Mouse (Mus musculus): ENCODE measurements around the gene Lenep. TPM values are rescaled to one million over a fixed set of nuclear protein-coding genes. Genes with fewer than 3 reads are reported as not detected.
"Not testable (repeated sequence)": the region's sequence is repeated elsewhere in the genome, so short reads cannot be mapped to it uniquely, and the experiment has no call there.

Gene Lenep
- polyA plus RNA-seq, 1 experiment = not detected

GRCm38 (mm10) chr3:89436176-89437113 is 33.9 kb upstream of the Lenep start, which contains the start of gene Pbxip1:
Pbxip1 (plus strand) TSS chr3:89436706.
- 6% methylated on average over 16 of the region's 16 CpGs for WGBS
- peak within 1 kb of the TSS; percentile 73 for H3K27ac ChIP-seq (ENCODE audit: insufficient read depth, low read depth, low read length)
- H3K27me3 ChIP-seq (replicated peaks; ENCODE audit: control insufficient read depth, insufficient read depth, low read length) = no peaks in the 10 kb centered on the region
- TF ChIP-seq POLR2A (IDR thresholded peaks at IDR 0.05; ENCODE audit: low read depth, low read length) (no peak), CTCF (conservative IDR thresholded peaks at IDR 0.05; ENCODE audit: insufficient read depth, insufficient read length, low read depth, low read length) (no peak)
- peaks cover 7% of the 10 kb centered on the region; the same call in 1 of the 2 replicates for H3K4me1 ChIP-seq (ENCODE audit: control insufficient read depth, insufficient read depth, low read length)
- peak; percentile 90 for DNase-seq
- peaks cover 1% of the 10 kb centered on the region; the same call in 1 of the 2 replicates for H3K36me3 ChIP-seq (ENCODE audit: control insufficient read depth, insufficient read depth, low read length)
- H3K4me3 ChIP-seq (ENCODE audit: insufficient read depth, low read depth, low read length) = peak within 1 kb of the TSS; percentile 70

GRCm38 (mm10) chr3:89435041-89435440 is 32.4 kb upstream of the Lenep start:
- no peaks in the 10 kb centered on the region for H3K27me3 ChIP-seq (replicated peaks; ENCODE audit: control insufficient read depth, insufficient read depth, low read length)
- TF ChIP-seq CTCF (conservative IDR thresholded peaks at IDR 0.05; ENCODE audit: insufficient read depth, insufficient read length, low read depth, low read length) = no peak
- no peak for TF ChIP-seq POLR2A (IDR thresholded peaks at IDR 0.05; ENCODE audit: low read depth, low read length)
- 78% methylated on average over 7 of the region's 7 CpGs for WGBS
- no peak overlapping the region for H3K4me3 ChIP-seq (ENCODE audit: insufficient read depth, low read depth, low read length)
- DNase-seq = no peak
- H3K4me1 ChIP-seq (ENCODE audit: control insufficient read depth, insufficient read depth, low read length) = peaks cover 13% of the 10 kb centered on the region; the same call in 1 of the 2 replicates
- no peak overlapping the region for H3K27ac ChIP-seq (ENCODE audit: insufficient read depth, low read depth, low read length)
- peaks cover 1% of the 10 kb centered on the region; the same call in 1 of the 2 replicates for H3K36me3 ChIP-seq (ENCODE audit: control insufficient read depth, insufficient read depth, low read length)

DNA sequence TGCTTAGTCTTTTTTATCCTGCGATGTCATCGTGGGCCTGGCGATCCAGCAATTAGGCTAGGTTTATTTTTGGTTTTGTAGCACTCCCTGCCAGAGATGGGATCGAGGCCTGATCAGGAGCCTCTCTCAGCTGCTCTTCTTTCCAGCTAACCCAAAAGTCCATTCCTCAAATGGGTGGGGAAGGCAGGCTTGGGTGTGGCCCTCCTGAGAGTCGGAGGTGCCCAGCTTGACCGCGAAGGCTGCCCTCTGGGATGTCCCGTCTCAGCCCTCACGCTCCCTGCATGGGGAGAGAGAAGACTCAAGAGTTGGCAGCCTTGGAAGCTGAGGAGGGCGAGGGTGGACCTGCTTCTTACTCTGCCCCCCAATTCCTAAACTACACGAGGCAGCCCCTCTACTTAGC is 31.9 kb upstream of the Lenep start:
- H3K36me3 ChIP-seq (ENCODE audit: control insufficient read depth, insufficient read depth, low read length) = peaks cover 1% of the 10 kb centered on the region; the same call in 1 of the 2 replicates
- 79% methylated on average over 11 of the region's 11 CpGs for WGBS
- peaks cover 13% of the 10 kb centered on the region; the same call in 1 of the 2 replicates for H3K4me1 ChIP-seq (ENCODE audit: control insufficient read depth, insufficient read depth, low read length)
- TF ChIP-seq CTCF (conservative IDR thresholded peaks at IDR 0.05; ENCODE audit: insufficient read depth, insufficient read length, low read depth, low read length) (no peak), POLR2A (IDR thresholded peaks at IDR 0.05; ENCODE audit: low read depth, low read length) (no peak)
- no peak overlapping the region for H3K27ac ChIP-seq (ENCODE audit: insufficient read depth, low read depth, low read length)
- no peaks in the 10 kb centered on the region for H3K27me3 ChIP-seq (replicated peaks; ENCODE audit: control insufficient read depth, insufficient read depth, low read length)
- H3K4me3 ChIP-seq (ENCODE audit: insufficient read depth, low read depth, low read length) = no peak overlapping the region
- no peak for DNase-seq

DNA sequence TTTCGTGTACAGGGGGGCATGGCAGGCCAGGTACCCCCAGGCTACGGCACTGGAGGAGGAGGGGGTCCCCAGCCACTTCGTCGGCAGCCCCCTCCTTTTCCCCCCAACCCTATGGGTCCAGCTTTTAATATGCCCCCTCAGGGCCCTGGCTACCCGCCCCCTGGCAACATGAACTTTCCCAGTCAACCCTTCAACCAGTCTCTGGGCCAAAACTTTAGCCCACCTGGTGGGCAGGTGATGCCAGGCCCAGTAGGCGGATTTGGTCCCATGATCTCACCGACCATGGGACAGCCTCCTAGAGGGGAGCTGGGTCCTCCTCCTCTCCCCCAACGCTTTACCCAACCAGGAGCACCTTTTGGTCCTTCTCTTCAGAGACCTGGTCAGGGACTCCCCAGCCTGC is 30.0 kb upstream of the Lenep start:
- H3K4me1 ChIP-seq (ENCODE audit: control insufficient read depth, insufficient read depth, low read length) = peaks cover 13% of the 10 kb centered on the region; the same call in 1 of the 2 replicates
- no peaks in the 10 kb centered on the region for H3K27me3 ChIP-seq (replicated peaks; ENCODE audit: control insufficient read depth, insufficient read depth, low read length)
- H3K4me3 ChIP-seq (ENCODE audit: insufficient read depth, low read depth, low read length) = no peak overlapping the region
- no peak overlapping the region for H3K27ac ChIP-seq (ENCODE audit: insufficient read depth, low read depth, low read length)
- DNase-seq = no peak
- WGBS = 92% methylated on average over 8 of the region's 8 CpGs
- TF ChIP-seq POLR2A (IDR thresholded peaks at IDR 0.05; ENCODE audit: low read depth, low read length) (no peak), CTCF (conservative IDR thresholded peaks at IDR 0.05; ENCODE audit: insufficient read depth, insufficient read length, low read depth, low read length) (no peak)
- H3K36me3 ChIP-seq (ENCODE audit: control insufficient read depth, insufficient read depth, low read length) = peaks cover 1% of the 10 kb centered on the region; the same call in 1 of the 2 replicates

DNA sequence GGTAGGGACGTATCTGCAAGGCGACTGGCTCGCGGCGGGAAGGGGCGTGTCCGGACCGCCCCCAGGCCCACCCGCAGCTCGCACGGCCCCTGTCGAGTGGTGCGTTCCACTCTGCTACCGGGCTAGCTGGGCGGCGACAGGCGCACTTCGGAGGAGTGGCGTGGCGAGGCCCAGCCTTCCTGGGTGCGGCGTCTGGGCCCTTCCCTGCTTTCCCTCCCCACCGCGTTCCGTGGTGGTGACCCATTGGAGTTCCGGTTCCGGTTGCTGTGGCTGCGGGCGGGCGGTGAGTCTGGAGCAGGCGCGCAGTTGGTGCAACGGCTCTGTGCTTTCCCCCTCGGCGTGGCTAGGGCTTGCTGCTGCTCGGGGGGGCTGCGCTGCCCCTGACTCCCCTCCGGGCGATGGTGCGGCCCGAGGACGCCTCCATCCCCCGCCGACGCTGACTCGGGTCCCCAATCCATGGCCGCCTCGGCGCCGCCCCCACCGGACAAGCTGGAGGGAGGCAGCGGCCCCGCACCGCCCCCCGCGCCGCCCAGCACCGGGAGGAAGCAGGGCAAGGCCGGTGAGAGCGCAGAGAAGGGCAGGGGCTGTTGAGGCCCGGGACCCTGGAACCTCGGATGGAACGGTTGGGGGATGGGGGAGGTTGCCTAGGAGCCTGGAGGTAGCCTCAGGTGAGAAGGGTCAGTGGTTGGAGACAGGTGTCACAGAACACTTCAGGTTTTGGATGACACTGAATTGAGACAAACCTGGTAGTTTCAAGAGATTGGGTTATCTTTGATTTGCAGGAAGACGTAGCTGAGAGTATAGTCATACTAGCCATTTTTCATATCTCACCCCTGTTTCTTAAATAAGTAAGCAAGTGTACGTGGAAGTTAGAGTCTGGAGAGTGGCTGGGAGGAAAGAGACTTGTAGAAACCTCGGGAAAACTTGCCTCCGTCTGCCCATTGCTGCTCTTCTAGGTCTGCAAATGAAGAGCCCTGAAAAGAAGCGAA is 27.9 kb upstream of the Lenep start, which contains the start of gene Pygo2:
Gene Pygo2, plus strand, starts transcription at position 44 of the 989 bp plus-strand sequence.
- H3K27ac ChIP-seq (ENCODE audit: insufficient read depth, low read depth, low read length) = peak within 1 kb of the TSS; percentile 66
- peak within 1 kb of the TSS; percentile 89 for H3K4me3 ChIP-seq (ENCODE audit: insufficient read depth, low read depth, low read length)
- 2% methylated on average over 61 of the region's 68 CpGs for WGBS
- peaks cover 6% of the 10 kb centered on the region; the same call in 1 of the 2 replicates for H3K4me1 ChIP-seq (ENCODE audit: control insufficient read depth, insufficient read depth, low read length)
- H3K36me3 ChIP-seq (ENCODE audit: control insufficient read depth, insufficient read depth, low read length) = peaks cover 1% of the 10 kb centered on the region; the same call in 1 of the 2 replicates
- H3K27me3 ChIP-seq (replicated peaks; ENCODE audit: control insufficient read depth, insufficient read depth, low read length) = no peaks in the 10 kb centered on the region
- TF ChIP-seq CTCF (conservative IDR thresholded peaks at IDR 0.05; ENCODE audit: insufficient read depth, insufficient read length, low read depth, low read length) (no peak), POLR2A (IDR thresholded peaks at IDR 0.05; ENCODE audit: low read depth, low read length) (peak; percentile 60)
- DNase-seq = peak; percentile 98

GRCm38 (mm10) chr3:89429021-89429420 is 26.4 kb upstream of the Lenep start:
- H3K4me1 ChIP-seq (ENCODE audit: control insufficient read depth, insufficient read depth, low read length); H3K27me3 ChIP-seq (replicated peaks; ENCODE audit: control insufficient read depth, insufficient read depth, low read length); H3K4me3 ChIP-seq (ENCODE audit: insufficient read depth, low read depth, low read length); H3K27ac ChIP-seq (ENCODE audit: insufficient read depth, low read depth, low read length); H3K36me3 ChIP-seq (ENCODE audit: control insufficient read depth, insufficient read depth, low read length); DNase-seq: not testable (repeated sequence)
- 93% methylated on average over 7 of the region's 7 CpGs for WGBS
